Mouse (Mus musculus): ENCODE results near the gene Nsa2. TPM values are rescaled to one million over a fixed set of nuclear protein-coding genes. Genes with fewer than 3 reads are reported as not detected.
"Not testable (repeated sequence)": the region's sequence is repeated elsewhere in the genome, so short reads cannot be mapped to it uniquely, and the experiment has no call there.

Gene Nsa2
- 10 to 100 TPM; 33.2 to 55.1 (median 44.1) TPM for total RNA-seq (2022)

DNA sequence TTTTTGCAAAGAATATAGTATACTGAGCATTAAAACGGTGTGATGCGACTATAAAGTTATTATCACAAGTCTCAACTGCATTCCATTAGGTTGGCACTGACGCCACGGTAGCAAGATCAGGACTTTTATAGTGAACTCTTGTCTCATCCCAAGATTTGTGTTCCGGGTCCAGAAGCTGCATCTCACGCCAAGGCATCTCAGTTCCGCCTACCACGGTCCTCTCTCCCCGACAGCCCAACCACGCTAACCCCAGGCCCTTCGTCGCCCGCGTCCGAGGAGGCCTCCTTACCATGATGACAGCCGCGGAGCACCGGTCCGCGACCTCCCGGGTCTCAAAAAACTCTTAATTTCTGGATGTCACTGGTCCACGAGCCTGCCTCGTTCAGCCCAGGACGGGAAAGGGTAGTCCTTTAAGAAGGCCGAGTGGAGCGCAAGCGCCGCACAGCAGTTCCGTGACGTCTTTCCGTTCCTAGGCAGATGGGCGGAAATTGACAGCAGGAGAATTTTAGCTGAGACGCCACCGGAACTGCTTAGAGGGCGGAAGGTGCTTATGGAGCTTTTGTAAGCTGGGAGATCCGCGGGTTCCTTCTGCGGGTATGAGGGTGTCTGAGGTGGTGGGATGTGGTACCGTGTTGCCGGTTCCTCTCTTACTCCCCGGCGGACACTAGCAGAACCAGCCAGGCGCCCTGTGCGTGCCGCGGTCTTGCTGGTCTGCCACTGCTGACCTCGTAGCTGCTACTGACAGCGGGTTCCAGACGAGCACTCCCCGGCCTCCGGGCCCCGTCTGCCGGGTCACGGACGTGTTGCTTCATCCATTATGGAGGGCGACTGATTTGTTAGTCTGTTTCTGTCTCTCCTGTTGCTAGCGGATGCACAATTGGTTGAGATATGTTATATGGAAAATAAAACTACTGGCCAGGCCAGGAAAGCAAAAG is at the start of gene Nsa2, which contains the start of gene Gfm2:
Gene Nsa2 (minus strand): TSS at position 472 of the 935 bp plus-strand sequence.
Gene Gfm2 (plus strand): TSS at position 472 of the 935 bp plus-strand sequence.
- DNase-seq (ENCODE audit: low spot score in 2 of 2), result peak; percentile 88 to 92

DNA sequence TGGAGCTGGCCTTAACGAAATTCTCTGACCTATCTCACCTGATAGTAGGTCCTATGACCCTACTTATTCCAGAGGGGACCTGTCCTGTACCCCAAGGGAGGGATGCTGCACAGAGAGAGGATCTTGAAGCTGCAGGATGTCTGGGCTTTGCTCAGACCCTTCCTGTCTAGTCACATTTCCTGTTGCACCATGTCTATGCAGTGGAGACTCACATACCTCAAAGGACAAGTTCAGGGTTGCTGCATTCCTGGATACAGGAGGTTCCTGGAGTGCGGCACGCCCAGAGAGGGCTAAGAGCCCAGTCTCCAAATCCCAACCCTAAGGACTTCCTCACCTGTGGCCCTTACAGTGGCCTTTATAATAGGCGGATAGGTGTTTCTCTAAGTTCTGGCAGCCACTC is 48.6 kb upstream of the Nsa2 start:
- no peak for DNase-seq (ENCODE audit: low spot score in 2 of 2)

GRCm38 (mm10) chr13:97184656-97185055 is 46.9 kb upstream of the Nsa2 start:
- no peak for DNase-seq (ENCODE audit: low spot score in 2 of 2)

DNA sequence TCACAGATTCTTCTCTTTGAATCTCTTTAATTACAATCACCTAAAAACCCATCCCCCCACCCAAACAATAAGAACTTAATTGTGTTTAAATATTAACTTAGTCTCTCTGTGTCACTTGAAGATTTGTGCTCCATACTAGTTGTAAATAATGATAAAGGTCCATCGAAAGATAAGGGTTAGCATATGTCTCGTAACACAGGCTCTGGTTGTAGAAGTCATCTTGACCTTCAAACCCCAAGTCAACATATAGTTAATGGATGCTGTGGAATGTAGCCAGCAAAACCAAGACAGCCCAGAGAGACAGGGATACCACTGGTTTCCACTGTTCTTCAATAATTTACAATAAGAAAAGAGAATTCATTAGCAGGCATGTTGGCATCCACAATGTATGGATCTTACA is 46.4 kb upstream of the Nsa2 start:
- no peak for DNase-seq (ENCODE audit: low spot score in 2 of 2)

GRCm38 (mm10) chr13:97182821-97183220 is 45.1 kb upstream of the Nsa2 start:
- DNase-seq (ENCODE audit: low spot score in 2 of 2), result no peak

DNA sequence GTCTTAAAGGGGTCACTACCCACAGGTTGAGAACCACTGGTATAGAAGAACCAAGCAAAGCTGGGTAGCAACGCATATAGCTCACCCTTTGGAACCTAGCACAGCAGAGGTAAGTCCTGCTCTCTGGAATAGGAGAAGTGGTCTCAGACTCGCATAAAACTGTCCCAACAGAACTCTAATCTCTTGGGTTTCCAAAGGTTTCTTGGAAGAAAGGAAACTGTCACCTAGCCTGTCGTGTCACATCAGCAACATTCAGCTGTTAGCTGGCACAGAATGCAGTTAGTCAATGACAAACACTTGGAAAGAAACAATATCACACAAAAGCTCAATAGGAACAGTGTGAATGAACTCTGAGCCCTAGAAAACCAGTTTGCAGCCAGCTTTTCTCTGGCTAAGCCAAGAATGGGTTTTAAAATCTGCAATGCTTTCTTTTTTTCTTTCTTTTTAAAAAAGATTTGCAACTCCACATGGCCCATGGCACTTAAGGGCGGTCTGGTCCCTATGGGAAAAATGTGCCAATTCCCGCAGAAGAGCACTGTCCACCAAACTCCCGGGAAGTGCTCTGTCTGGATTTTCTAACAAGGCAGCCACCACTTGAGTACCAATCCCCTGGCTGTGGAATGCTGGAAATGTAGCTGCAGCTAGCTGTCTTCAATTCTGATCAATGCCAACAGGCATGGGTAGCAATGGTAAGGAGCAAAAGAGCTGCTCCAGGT is 42.5 kb upstream of the Nsa2 start:
- no peak for DNase-seq (ENCODE audit: low spot score in 2 of 2)

- no peak for DNase-seq (ENCODE audit: low spot score in 2 of 2)
Observed at GRCm38 (mm10) chr13:97178943-97179342, 41.2 kb upstream of the Nsa2 start.

DNA sequence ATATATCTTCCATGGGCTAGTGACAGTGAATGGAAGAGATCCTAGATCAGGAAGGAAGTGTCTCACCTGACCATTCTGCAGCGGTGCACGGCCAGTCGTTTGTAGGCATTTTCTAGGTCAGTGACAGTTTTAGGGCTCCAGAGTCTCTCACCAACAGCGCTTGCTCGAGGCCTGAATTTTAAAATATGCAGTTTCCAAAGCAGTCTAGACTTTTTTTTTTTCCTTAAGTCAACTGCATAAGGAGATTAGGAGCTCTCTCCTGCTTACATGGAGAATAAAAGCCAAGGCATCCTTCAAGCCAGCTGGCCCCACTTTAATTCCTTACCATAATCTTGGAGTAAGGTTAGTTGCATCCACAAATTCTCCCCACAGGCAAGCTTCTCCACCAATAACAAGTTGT is 39.0 kb upstream of the Nsa2 start:
- no peak for DNase-seq (ENCODE audit: low spot score in 2 of 2)

DNA sequence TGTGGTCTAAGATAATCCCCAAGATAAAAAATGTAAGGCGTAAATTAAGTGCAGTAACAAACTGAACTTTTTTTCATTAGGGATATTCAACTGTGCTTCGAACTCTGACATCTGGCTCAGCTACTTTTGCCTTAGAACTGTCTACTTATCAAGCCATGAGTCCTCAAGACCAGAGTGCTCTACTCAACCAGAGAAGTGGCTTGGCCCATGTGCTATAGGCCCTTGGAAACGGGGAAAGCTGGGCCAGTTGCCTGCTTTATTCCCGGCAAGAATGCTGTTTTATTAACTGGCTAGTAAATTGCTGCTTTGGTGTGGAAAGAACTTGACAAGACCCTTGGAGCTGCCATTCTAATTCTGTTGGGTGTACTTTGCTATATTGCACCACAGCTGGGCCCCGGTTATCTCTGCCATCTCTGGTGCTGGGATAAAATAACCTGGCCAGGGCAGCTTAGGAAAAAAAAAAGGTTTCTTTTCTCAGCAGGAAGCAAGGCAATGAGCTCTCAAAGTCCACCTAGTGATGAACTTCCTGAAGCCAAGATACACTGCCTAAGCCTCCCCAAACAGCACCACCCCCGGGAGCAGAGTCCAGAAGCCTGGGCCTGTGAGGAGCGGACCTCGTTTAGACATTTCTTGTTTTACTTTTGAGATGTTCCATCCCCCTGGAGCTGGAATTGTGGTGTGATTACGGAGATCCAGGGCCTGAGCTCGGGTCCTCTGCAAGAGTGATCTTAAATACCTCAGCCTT is 38.0 kb upstream of the Nsa2 start:
- DNase-seq (ENCODE audit: low spot score in 2 of 2), result no peak

GRCm38 (mm10) chr13:97145834-97146233 is 8.1 kb upstream of the Nsa2 start:
- no peak for DNase-seq (ENCODE audit: low spot score in 2 of 2)

GRCm38 (mm10) chr13:97142321-97142720 is 4.6 kb upstream of the Nsa2 start:
- no peak for DNase-seq (ENCODE audit: low spot score in 2 of 2)

- DNase-seq (ENCODE audit: low spot score in 2 of 2), result not testable (repeated sequence)
Observed at GRCm38 (mm10) chr13:97138404-97138931, 731 bp upstream of the Nsa2 start.

- not testable (repeated sequence) for DNase-seq (ENCODE audit: low spot score in 2 of 2)
Observed at GRCm38 (mm10) chr13:97130413-97130812, 7.3 kb downstream of the Nsa2 start.

DNA sequence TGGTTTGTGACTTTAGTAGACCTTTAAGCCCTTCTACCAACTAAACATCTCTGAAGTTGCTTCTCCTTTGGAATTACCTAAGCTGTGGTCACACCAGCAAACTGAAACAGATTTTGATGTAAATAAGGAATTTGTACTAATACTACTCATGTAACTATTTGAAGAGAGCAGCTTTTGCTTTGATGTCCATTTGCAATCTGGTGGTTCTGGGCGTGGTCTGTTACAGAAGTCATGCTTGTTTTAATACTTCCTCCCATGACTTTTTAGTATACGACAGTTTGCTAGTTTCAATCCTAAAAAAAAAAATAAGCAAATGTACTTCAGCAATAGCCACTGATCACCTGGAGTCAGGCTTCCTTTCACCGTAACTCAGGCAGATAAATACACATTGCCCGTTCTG is 8.1 kb downstream of the Nsa2 start:
- not testable (repeated sequence) for DNase-seq (ENCODE audit: low spot score in 2 of 2)

GRCm38 (mm10) chr13:97121341-97121740 is 16.4 kb downstream of the Nsa2 start:
- no peak for DNase-seq (ENCODE audit: low spot score in 2 of 2)

GRCm38 (mm10) chr13:97109046-97109445 is 28.7 kb downstream of the Nsa2 start:
- no peak for DNase-seq (ENCODE audit: low spot score in 2 of 2)

DNA sequence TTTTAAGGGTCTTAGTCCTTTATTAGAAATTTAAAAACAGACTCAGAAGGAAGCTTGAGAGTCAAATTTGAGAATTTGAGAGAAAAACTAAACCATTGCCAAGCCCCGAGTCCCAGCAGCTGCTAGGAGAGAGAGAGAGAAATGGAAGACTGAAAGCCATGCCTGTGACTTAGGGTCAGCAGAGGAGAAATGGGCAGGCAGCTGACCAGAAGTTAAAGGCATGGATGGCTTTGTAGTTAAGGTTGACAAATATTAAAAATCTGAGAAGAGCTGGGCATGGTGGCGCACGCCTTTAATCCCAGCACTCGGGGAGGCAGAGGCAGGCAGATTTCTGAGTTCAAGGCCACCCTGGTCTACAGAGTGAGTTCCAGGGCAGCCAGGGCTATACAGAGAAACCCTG is 30.0 kb downstream of the Nsa2 start:
- DNase-seq (ENCODE audit: low spot score in 2 of 2), result not testable (repeated sequence)

GRCm38 (mm10) chr13:97104996-97105395 is 32.7 kb downstream of the Nsa2 start:
- DNase-seq (ENCODE audit: low spot score in 2 of 2), result peak; percentile 26 to 29

GRCm38 (mm10) chr13:97099187-97099852 is 38.4 kb downstream of the Nsa2 start, which contains the start of gene Gm6169:
Gene Gm6169 (minus strand): TSS chr13:97099237.
- DNase-seq (ENCODE audit: low spot score in 2 of 2), result peak; percentile 38 to 66

GRCm38 (mm10) chr13:97095726-97096125 is 42.0 kb downstream of the Nsa2 start:
- DNase-seq (ENCODE audit: low spot score in 2 of 2), result no peak

DNA sequence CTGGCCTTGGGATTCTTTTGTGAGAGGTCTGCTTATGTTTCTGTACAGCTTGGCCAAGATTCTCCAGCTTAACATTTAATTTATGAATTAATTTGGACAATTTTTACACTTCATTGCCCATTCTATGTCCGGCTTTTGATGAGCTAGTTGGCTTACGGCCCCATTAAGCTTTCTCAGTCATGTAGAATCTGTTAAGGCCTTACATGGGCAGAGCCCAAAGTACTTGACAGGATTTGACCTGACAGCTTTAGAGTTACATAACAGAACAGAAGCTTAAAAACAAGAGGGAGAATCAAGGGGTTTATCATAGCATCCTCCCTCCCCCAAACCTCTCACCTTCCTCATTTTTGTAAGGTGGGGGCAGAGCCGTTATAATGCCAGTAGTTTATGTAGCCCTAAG is 49.6 kb downstream of the Nsa2 start:
- no peak for DNase-seq (ENCODE audit: low spot score in 2 of 2)

Data from layer of hippocampus, adult 8-10 months (tissue).